Mouse (Mus musculus): Measurements from ENCODE around the gene Naaladl2.

The Naaladl2 gene

GRCm38 (mm10) chr3:23962961-23963621 is 1181.0 kb downstream of the Naaladl2 start:
- no peak for DNase-seq (ENCODE audit: low spot score)

DNA sequence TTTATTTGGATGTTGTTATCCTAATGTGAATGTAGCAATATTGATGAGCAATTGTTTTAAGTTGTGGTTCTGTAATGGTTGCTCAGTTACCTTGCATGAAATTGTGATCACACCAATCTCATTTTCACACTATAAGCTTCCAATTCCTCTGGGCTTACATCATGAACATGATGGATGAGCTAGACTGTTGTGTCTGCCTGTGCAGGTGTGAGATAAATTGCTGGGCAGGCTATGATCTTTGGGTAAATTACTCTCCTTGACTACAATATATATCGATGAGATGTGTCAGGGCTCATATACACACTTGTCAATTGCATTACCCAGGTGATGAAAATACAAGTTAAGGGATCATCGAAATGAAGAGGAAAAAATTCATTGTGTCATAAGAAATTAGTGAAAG is 1197.9 kb downstream of the Naaladl2 start:
- DNase-seq (ENCODE audit: low spot score): no peak

- DNase-seq (ENCODE audit: low spot score): no peak
Measured at GRCm38 (mm10) chr3:23937299-23937698, 1206.8 kb downstream of the Naaladl2 start.

DNA sequence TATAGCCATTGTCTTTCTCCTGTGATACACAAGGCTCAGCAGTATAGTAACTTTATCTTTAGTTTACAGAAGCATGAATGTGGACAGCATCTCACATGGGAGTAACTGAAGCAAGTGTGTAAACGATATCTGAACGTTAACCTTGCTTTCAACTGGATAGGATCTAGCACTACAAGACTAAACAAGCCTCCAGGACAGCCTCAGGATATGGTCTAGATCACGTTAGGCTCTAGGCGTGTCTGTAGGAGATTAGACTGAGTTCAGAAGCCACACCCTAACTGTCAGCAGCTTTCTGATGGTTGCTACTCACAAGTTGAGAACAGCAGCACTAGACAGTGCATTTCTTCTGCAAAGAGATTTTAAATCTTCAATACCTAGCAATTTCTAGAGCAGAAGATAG is 1216.0 kb downstream of the Naaladl2 start:
- DNase-seq (ENCODE audit: low spot score): no peak

GRCm38 (mm10) chr3:23907682-23908081 is 1236.4 kb downstream of the Naaladl2 start:
- no peak for DNase-seq (ENCODE audit: low spot score)

GRCm38 (mm10) chr3:23865688-23866087 is 1278.4 kb downstream of the Naaladl2 start:
- no peak for DNase-seq (ENCODE audit: low spot score)

- no peak for DNase-seq (ENCODE audit: low spot score)
Measured at GRCm38 (mm10) chr3:23857275-23857674, 1286.8 kb downstream of the Naaladl2 start.

DNA sequence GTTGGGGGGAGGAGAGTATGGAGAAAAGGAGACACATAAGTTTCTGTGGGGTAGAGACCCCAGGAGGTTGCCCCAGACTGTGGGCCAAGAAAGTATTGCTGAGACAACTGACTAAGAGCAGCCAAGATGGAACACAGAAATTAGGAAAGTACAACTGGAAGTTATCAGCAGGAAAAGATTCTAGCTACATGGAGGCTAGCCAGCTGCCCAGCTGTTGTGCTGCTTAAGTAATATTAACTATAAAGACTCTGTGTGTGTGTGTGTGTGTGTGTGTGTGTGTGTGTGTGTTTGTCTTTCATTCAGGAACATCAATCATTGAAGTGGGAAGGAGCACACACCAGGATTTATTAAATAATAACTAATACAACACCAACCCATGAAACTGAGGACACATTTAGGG is 1326.5 kb downstream of the Naaladl2 start:
- DNase-seq (ENCODE audit: low spot score): no peak

GRCm38 (mm10) chr3:23758746-23759145 is 1385.3 kb downstream of the Naaladl2 start:
- DNase-seq (ENCODE audit: low spot score): peak; percentile 3
